Mouse (Mus musculus) liver, adult 2 months (tissue): ENCODE measurements around the gene Il18r1.

Experiments
- CTCF ChIP-seq: fragments of 200-500 bp; IDR thresholded peaks from 2 replicates; pipeline ENCODE4 v1.5.1; 2011; ENCODE audit warnings: low read depth, low read length, control low read depth
- POLR2A ChIP-seq: fragments of 200-500 bp; IDR thresholded peaks from 2 replicates; pipeline ENCODE4 v1.6.1; 2011; ENCODE audit warnings: low read length, control low read depth; ENCODE audit not compliant: insufficient read depth; ENCODE audit errors: extremely low read depth

DNA sequence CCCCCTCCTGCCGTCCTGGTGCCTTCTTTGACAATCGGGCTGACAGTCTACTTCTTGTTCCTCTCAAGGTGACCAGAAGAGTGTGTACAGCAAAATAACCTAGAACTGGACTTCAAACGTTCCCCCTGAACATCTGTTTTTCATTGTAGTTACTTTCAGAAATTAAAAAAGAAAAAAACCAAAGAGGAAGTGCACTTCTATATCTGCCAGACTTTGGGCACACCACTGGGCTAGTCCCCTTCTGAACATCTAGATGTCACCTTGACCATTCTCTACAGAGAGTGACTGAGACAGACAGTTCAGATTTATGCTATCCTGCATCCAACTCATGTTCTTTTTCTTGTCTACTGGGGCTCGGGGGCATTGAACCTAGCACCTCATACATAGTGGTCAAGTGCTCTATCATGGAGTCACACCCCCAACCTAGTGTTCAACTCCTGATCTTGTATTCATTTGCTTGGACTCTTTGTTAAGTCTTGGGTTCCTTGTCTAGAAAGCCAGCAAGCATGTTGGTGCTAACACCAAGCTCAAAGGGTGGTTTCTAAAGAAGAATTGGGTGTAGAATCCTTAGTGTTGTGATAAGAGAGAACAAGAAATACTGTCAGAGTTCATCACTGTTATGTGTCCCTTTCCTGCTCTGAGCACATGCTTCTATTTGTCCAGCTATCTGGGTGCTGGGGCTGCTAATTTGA lies 35.1 kb upstream of the Il18r1 start:
- TF ChIP-seq CTCF (no peak), POLR2A (no peak)
